Mouse (Mus musculus) hindbrain, postnatal 0 days (tissue): Measurements from ENCODE around the gene Lrp3. TPM values are rescaled to one million over a fixed set of nuclear protein-coding genes. Genes with fewer than 3 reads are reported as not detected.

Experiments
- ATAC-seq: fragments of 200-750 bp; cut with Nextera tagmentation; 2 replicates; pipeline ENCODE4 v1.8.0; 2017; ENCODE audit warnings: mild to moderate bottlenecking, moderate TSS enrichment, moderate library complexity
- DNase-seq: peaks from one replicate; pipeline ENCODE4 v3.0.0-alpha.2; 2015; ENCODE audit warnings: low spot score
- H3K27ac ChIP-seq: fragments of 300-500 bp; sonication (generic); 2 replicates; pipeline ENCODE4 v1.5.1; 2014; ENCODE audit warnings: mild to moderate bottlenecking
- H3K27me3 ChIP-seq: fragments of 300-500 bp; sonication (generic); 2 replicates; pipeline ENCODE4 v1.6.1; 2014; ENCODE audit warnings: low read length, mixed read lengths; ENCODE audit not compliant: insufficient read depth
- H3K36me3 ChIP-seq: fragments of 300-500 bp; sonication (generic); 2 replicates; pipeline ENCODE4 v1.6.1; 2014; ENCODE audit warnings: low read length, mixed read lengths; ENCODE audit not compliant: insufficient read depth
- H3K4me1 ChIP-seq: fragments of 300-500 bp; sonication (generic); 2 replicates; pipeline ENCODE4 v1.6.1; 2014; ENCODE audit warnings: antibody characterized with exemption, low read length, mixed read lengths; ENCODE audit not compliant: insufficient read depth
- H3K4me2 ChIP-seq: fragments of 300-500 bp; sonication (generic); 2 replicates; pipeline ENCODE4 v1.6.1; 2014; ENCODE audit warnings: low read depth, mild to moderate bottlenecking, low read length, moderate library complexity, mixed read lengths
- H3K4me3 ChIP-seq: fragments of 300-500 bp; sonication (generic); 2 replicates; pipeline ENCODE4 v1.5.1; 2014; ENCODE audit warnings: low read length
- H3K9ac ChIP-seq: fragments of 300-500 bp; sonication (generic); replicated peaks from 2 replicates; pipeline ENCODE4 v1.6.1; 2014; ENCODE audit warnings: mild to moderate bottlenecking, low read length, moderate library complexity, mixed read lengths
- H3K9me3 ChIP-seq: fragments of 300-500 bp; sonication (generic); 2 replicates; pipeline ENCODE4 v1.6.1; 2016; ENCODE audit warnings: low read length, mixed read lengths
- CTCF ChIP-seq: IDR thresholded peaks from 2 replicates; pipeline ENCODE4 v1.5.1; 2016; ENCODE audit warnings: antibody characterized with exemption, control low read depth, low read depth
- WGBS: fragments of 180-500 bp; shearing (Covaris S2); extraction: QIAGEN DNeasy Blood & Tissue Kit; methylation state at CpG from one replicate; pipeline ENCODE4 v1.1.7; 2014; 5-methylcytosine and 5-hydroxymethylcytosine counted together
- polyA plus RNA-seq: library from polyadenylated mRNA; unstranded; fragments of >200 nt; fragmentation: Nextera tagmentation; extraction: Ambion mirVana; gene quantifications from 2 replicates; pipeline ENCODE4 v1.2.1, GENCODE M21; 2015
- total RNA-seq: library from RNA; depleted of rRNA; stranded (reverse); fragments of >200 nt; gene quantifications from 2 replicates; pipeline ENCODE4 v1.2.3, GENCODE M21; 2014

The Lrp3 gene
- total and polyA plus RNA-seq, 2 experiments from 2014 or later: 20.2 to 137 TPM

GRCm38 (mm10) chr7:35215731-35216130 lies 433 bp upstream of the Lrp3 start:
- H3K4me3 ChIP-seq: peak overlapping the region; percentile 87
- 39% methylated on average over 5 of the region's 5 CpGs for WGBS
- TF ChIP-seq CTCF: no peak
- H3K9me3 ChIP-seq: no peaks in the 10 kb centered on the region
- peak overlapping the region; percentile 75 for H3K4me2 ChIP-seq
- no peaks in the 10 kb centered on the region for H3K27me3 ChIP-seq
- peak overlapping the region; percentile 94 for H3K9ac ChIP-seq
- ATAC-seq (no peak), DNase-seq (peak; percentile 15)
- H3K36me3 ChIP-seq: peaks cover 15% of the 10 kb centered on the region
- peaks cover 10% of the 10 kb centered on the region for H3K4me1 ChIP-seq
- H3K27ac ChIP-seq: peak overlapping the region; percentile 87

- DNase-seq (peak; percentile 58), ATAC-seq (peak; percentile 55)
- Histone ChIP-seq H3K9me3 (no peaks in the 10 kb centered on the region), H3K27ac (peak overlapping the region; percentile 87), H3K4me1 (peaks cover 10% of the 10 kb centered on the region), H3K27me3 (no peaks in the 10 kb centered on the region), H3K4me2 (peak overlapping the region; percentile 75), H3K9ac (peak overlapping the region; percentile 94), H3K4me3 (peak overlapping the region; percentile 87), H3K36me3 (peaks cover 21% of the 10 kb centered on the region)
- whole genome bisulfite sequencing: 0% methylated on average over 31 of the region's 79 CpGs
- no peak for TF ChIP-seq CTCF
Observed at GRCm38 (mm10) chr7:35214442-35215222, 666 bp downstream of the Lrp3 start.

- ATAC-seq (no peak), DNase-seq (no peak)
- Histone ChIP-seq H3K27ac (no peak overlapping the region), H3K9me3 (no peaks in the 10 kb centered on the region), H3K4me2 (no peak overlapping the region), H3K36me3 (peaks cover 21% of the 10 kb centered on the region), H3K4me1 (peaks cover 10% of the 10 kb centered on the region), H3K27me3 (no peaks in the 10 kb centered on the region), H3K4me3 (no peak overlapping the region), H3K9ac (no peak overlapping the region)
- WGBS: 95% methylated on average over 4 of the region's 4 CpGs
- no peak for TF ChIP-seq CTCF
Observed at GRCm38 (mm10) chr7:35211791-35212190, 3.5 kb downstream of the Lrp3 start.

GRCm38 (mm10) chr7:35199755-35200154 lies 15.5 kb downstream of the Lrp3 start:
- no peak for TF ChIP-seq CTCF
- H3K9me3 ChIP-seq: no peaks in the 10 kb centered on the region
- no peak overlapping the region for H3K27ac ChIP-seq
- no peak overlapping the region for H3K4me3 ChIP-seq
- DNase-seq (no peak), ATAC-seq (no peak)
- no peaks in the 10 kb centered on the region for H3K4me1 ChIP-seq
- peaks cover 44% of the 10 kb centered on the region for H3K36me3 ChIP-seq
- H3K27me3 ChIP-seq: no peaks in the 10 kb centered on the region
- no peak overlapping the region for H3K4me2 ChIP-seq
- H3K9ac ChIP-seq: no peak overlapping the region

- H3K36me3 ChIP-seq: peaks cover 39% of the 10 kb centered on the region
Observed at GRCm38 (mm10) chr7:35198981-35199754, 16.1 kb downstream of the Lrp3 start.

GRCm38 (mm10) chr7:35197022-35197421 lies 18.3 kb downstream of the Lrp3 start:
- Histone ChIP-seq H3K4me3 (no peak overlapping the region), H3K36me3 (peaks cover 19% of the 10 kb centered on the region), H3K4me2 (no peak overlapping the region), H3K9me3 (no peaks in the 10 kb centered on the region), H3K27ac (no peak overlapping the region), H3K4me1 (no peaks in the 10 kb centered on the region), H3K27me3 (no peaks in the 10 kb centered on the region), H3K9ac (no peak overlapping the region)
- WGBS: 68% methylated on average over 2 of the region's 2 CpGs
- no peak for TF ChIP-seq CTCF
- DNase-seq: no peak
- ATAC-seq: no peak

More at GRCm38 (mm10) chr7:35198981-35199754, 16.1 kb downstream of the Lrp3 start:
- Histone ChIP-seq H3K4me3 (no peak overlapping the region), H3K27me3 (no peaks in the 10 kb centered on the region), H3K9me3 (no peaks in the 10 kb centered on the region), H3K27ac (no peak overlapping the region), H3K4me1 (no peaks in the 10 kb centered on the region), H3K9ac (no peak overlapping the region), H3K4me2 (no peak overlapping the region)
- ATAC-seq (no peak), DNase-seq (no peak)
- 90% methylated on average over 12 of the region's 12 CpGs for WGBS
- no peak for TF ChIP-seq CTCF

GRCm38 (mm10) chr7:35191276-35191675 lies 24.0 kb downstream of the Lrp3 start:
- no peak overlapping the region for H3K4me2 ChIP-seq
- H3K36me3 ChIP-seq: no peaks in the 10 kb centered on the region
- no peaks in the 10 kb centered on the region for H3K4me1 ChIP-seq
- no peak for TF ChIP-seq CTCF
- H3K4me3 ChIP-seq: no peak overlapping the region
- H3K9me3 ChIP-seq: no peaks in the 10 kb centered on the region
- no peak overlapping the region for H3K27ac ChIP-seq
- no peak overlapping the region for H3K9ac ChIP-seq
- ATAC-seq: no peak
- WGBS: 9% methylated on average over 2 of the region's 2 CpGs
- no peak for DNase-seq
- H3K27me3 ChIP-seq: peaks cover 16% of the 10 kb centered on the region
